Mouse (Mus musculus): ENCODE measurements at regions not wholly inside any gene's neighbourhood (a gene's known extent, or its start where the extent isn't known, plus 50 kb on each side); places are given as distances from the start of the nearest gene placed in this dataset.

- no peak for DNase-seq
Measured at GRCm38 (mm10) chr11:20882756-20883155, 51.9 kb upstream of the Lgalsl start.

GRCm38 (mm10) chr11:20883907-20884306 lies 53.1 kb upstream of the Lgalsl start:
- DNase-seq = no peak

GRCm38 (mm10) chr11:20887044-20887443 lies 56.2 kb upstream of the Lgalsl start:
- no peak for DNase-seq

GRCm38 (mm10) chr11:20890479-20890878 lies 59.6 kb upstream of the Lgalsl start:
- no peak for DNase-seq

- DNase-seq = no peak
Measured at GRCm38 (mm10) chr11:20891711-20892110, 60.9 kb upstream of the Lgalsl start.

GRCm38 (mm10) chr11:20896277-20897123 lies 65.6 kb upstream of the Lgalsl start:
- peak; percentile 11 for DNase-seq

GRCm38 (mm10) chr11:20897468-20897867 lies 66.6 kb upstream of the Lgalsl start:
- no peak for DNase-seq

GRCm38 (mm10) chr11:20898558-20898957 lies 67.7 kb upstream of the Lgalsl start:
- DNase-seq = no peak

- DNase-seq = no peak
Measured at GRCm38 (mm10) chr11:20899766-20900165, 68.9 kb upstream of the Lgalsl start.

GRCm38 (mm10) chr11:20902001-20902400 lies 71.1 kb upstream of the Lgalsl start:
- DNase-seq = no peak

- no peak for DNase-seq
Measured at GRCm38 (mm10) chr11:20902910-20903309, 72.1 kb upstream of the Lgalsl start.

GRCm38 (mm10) chr11:20907996-20908395 lies 77.1 kb upstream of the Lgalsl start:
- no peak for DNase-seq

GRCm38 (mm10) chr11:20908471-20908870 lies 77.6 kb upstream of the Lgalsl start:
- no peak for DNase-seq

- DNase-seq = peak; percentile 19
Measured at GRCm38 (mm10) chr11:20913042-20913441, 82.2 kb upstream of the Lgalsl start.

- DNase-seq = peak; percentile 90
Measured at GRCm38 (mm10) chr11:20913598-20914296, 82.9 kb upstream of the Lgalsl start.

- DNase-seq = no peak
Measured at GRCm38 (mm10) chr11:20914297-20914997, 83.6 kb upstream of the Lgalsl start.

- DNase-seq = peak; percentile 19
Measured at GRCm38 (mm10) chr11:20915182-20915602, 84.3 kb upstream of the Lgalsl start.

GRCm38 (mm10) chr11:20915687-20916432 lies 85.0 kb upstream of the Lgalsl start:
- DNase-seq = peak; percentile 16

GRCm38 (mm10) chr11:20916473-20916911 lies 85.6 kb upstream of the Lgalsl start:
- DNase-seq = no peak

GRCm38 (mm10) chr11:20916961-20917360 lies 86.1 kb upstream of the Lgalsl start:
- DNase-seq = no peak

- no peak for DNase-seq
Measured at GRCm38 (mm10) chr11:20917483-20917882, 86.6 kb upstream of the Lgalsl start.

GRCm38 (mm10) chr11:20923115-20923514 lies 92.3 kb upstream of the Lgalsl start:
- DNase-seq = no peak

GRCm38 (mm10) chr11:20929426-20929825 lies 98.6 kb upstream of the Lgalsl start:
- no peak for DNase-seq
